Mouse (Mus musculus): ENCODE results near the gene Lbhd1.
A peak's percentile ranks its signal among the peaks of the same experiment; 100 is the strongest.

DNA sequence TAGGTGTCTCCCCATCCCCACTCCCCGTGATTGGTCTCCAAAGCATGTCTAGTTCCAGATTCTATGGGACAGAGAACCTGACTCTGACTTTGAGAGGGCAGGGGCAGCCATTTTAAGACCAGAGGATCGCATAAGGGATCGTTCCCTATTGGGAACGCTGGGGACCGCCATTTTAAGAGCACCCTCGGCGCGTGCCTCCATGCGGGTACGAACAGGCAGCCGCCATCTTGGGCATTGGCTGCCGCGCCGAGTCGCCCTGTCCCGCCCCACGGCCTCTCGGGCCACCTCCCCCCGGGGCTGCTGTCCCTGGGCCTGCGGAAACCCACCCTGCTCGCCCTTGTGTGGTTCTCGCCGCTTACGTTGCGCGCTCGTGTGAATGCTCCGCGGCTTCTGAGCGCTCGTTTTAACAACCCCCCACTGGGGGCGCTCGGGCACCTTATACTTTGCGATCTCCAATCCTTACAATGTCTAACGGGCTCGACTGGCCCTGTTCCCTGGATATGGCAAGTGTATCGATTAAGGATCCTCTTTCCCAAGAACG lies 46.2 kb upstream of the Lbhd1 start, which contains the start of gene Bscl2:
- TF ChIP-seq CTCF (IDR thresholded peaks at IDR 0.05; ENCODE audit: borderline replicate concordance, control insufficient read depth, extremely low read depth, insufficient read depth, low read length, poor library complexity) (peak; percentile 90), POLR2A (IDR thresholded peaks at IDR 0.05; ENCODE audit: control insufficient read depth, extremely low read depth, insufficient read depth, low read length, poor library complexity) (no peak)
